Mouse (Mus musculus): ENCODE data around the gene Tas2r144.
A peak's percentile ranks its signal among the peaks of the same experiment; 100 is the strongest.

Gene Tas2r144

DNA sequence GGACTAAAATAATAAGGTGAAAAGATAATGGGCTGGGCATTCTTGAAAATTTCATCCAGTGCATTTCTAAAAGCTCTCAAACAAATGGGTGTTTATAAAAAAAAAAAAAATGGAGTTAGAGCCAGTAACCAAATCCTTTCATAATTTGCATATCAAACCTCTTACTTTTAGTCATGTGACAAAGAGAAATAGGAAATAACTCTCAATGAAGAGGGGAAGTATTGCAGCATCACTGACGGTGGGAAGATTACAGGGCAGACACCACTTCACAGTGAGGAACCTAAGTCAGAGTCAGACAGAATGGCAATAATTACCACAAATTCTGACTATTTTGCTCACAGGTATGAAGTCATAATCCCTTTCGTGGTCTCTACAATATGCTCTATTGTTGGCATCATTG is at the start of gene Tas2r144:
TSS of gene Tas2r144 (plus strand) at position 301 of the 400 bp plus-strand sequence.
- no peak for DNase-seq

DNA sequence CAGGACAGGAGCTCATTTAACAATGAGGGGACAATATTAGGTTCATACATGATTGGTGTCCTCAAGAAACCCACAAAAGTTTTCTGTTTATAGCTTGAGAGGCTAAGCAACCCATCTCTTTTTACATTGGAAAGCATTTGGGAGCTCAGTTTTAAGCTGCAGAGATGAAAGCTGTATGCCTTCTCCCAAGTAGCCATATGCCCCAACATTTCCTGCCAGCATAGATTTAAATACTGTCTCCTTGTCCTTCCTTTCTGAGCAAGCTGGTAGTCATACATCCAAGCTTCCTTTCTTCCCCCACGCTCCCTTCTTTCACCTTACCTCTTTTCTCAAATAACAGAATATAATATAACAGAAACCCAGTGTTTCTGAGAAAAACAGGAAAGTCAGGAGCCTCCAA is 32.7 kb upstream of the Tas2r144 start:
- DNase-seq: peak in 1 of 2 experiments; percentile 6

DNA sequence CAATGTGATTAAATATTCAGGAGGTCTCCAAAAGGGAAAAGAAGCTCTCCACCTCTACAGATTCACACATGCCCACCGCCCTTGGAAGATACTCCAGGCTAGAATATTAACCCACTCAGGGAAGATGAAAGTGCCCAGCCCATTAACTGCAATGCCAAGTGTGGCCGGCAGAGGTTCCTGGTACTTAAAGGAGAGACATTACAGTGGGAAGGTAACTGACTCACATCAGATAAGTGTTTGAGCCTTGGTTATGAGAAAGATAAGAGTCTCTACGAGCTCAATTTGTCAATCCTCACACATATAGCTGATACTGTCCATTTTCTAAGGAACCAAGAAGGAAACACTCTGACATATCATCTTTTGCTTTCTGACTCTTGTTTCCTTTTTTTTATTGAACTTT is 28.9 kb upstream of the Tas2r144 start:
- DNase-seq: no peak

DNA sequence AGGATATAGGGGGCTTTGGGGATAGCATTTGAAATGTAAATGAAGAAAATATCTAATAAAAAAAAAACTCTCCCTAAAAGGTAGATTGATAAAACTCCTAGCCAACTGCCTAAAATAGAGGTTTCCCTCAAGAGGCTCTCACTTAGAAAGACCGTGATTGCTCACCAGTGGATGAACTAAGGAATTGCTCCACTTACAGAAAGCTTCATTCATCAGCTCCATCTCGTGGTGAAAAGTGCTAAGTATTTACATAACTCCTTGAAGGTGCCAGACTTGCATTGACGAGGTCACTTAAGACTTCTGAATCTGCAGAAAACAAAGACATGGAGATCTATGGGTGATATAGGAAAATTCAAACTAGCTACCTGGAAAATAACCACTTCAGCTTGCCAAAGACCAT is 17.4 kb upstream of the Tas2r144 start:
- DNase-seq: peak; percentile 10 to 15

DNA sequence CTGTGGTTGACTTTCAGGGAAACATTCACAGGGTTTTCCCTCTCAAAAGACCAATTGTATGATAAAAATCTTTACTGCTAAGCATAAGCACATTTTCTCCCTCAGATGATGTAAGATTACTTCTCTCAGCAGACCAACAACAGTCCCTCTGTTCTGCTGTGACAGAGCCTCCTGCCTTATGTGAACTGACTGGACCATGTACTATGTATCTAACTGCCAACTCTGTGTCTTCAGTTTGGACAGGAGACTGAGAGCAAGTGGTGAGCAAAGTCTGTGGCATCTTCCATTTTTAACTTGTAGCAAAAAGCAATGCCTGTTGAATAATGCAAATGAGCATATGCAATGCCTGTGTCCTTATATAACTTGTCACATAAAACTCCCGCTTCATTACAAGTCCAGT is 15.6 kb upstream of the Tas2r144 start:
- no peak for DNase-seq

DNA sequence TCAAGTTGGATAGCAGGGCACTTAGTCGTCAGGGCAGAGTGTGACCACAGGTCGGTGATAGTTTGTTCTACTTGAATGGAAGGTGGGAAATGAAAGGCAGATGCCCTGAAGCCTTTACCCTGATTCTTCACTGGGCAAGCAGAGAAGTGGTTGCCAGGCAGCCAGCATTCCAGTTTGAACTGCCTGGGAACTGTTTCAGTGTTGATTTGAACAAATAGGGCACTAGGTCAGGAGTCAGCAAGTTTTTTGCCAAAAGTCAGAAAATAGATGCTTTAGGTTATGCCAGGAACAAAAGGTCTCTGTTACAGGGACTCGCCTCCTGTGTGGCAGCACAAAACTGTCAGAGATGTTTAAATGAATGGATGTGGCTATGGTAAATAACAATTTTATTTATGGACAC is 7.2 kb downstream of the Tas2r144 start:
- DNase-seq: peak in 1 of 2 experiments; percentile 6

DNA sequence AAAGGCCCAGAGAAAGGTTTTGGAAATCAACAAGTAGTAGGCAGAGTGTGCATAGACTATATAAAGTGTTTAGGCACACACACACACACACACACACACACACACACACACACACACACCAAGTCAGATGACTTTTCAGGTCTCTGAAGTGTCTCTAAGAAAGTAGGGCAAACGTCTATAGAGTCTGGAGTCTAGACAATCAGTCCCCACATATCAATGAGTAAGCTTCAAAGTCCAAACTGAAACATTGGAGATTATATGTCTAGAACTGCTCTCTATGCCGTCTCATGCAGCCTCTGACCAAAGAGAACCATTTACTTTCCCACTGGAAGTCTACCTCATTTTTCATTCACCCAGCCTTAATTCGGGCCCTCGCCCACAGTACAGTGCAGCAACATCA is 9.9 kb downstream of the Tas2r144 start:
- no peak for DNase-seq

DNA sequence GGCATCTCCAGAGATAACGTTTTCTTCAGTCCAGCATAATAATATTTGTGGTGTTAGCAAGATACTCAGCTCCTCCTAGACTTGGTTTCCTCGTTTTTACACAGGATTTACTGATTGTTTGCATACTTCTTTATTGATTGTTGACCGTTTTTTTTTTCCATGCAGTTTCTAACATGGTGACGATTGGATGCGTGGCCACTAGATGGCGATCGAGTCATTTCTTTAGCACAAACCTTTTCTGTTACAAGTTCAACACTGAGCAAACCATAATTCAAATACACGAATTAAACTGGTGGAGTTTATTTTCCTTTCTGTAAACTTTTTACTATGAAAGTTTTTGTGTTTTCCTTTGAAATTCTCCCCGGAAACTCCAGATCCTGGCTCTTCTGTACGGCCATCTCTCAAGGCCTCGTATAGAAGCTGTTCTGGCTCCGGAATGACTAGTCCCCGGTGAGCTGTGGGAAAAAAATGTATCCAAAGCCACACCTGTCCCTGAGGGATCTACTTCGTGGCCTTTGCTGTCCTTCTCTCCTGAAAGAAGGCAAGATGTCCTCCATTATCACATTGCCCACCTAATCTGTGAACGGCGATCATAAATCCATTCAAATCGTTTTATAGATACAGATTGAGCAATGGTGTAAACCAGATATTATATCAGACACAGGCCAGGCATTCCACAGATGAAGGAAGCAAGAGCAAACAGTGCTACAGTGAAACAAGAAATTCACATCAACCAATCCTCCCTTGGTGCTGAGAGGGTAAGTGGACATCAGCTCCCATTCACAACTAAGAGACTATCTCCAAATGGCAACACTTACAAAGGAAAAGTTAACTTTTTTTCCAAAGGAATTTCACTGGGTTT is 12.3 kb downstream of the Tas2r144 start:
- peak; percentile 80 to 84 for DNase-seq

DNA sequence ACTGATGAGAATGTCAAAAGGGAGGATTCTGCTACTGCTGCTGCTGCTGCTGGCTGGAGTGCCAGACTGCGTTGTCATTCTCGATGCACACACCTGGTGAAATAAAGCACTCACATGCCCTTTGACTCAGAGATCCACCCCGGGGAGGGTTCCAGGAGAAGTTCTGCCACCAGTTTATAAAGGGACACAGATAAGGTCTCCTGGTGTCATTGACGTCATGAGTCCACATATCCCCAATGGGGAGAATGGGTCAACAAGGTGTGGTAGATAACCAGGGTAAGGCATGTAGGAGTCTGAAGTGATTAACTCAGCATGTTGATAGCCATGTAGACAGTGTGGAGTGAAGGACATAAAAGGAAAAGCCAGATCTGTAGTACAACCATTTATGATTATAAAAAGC is 14.5 kb downstream of the Tas2r144 start:
- DNase-seq: no peak

DNA sequence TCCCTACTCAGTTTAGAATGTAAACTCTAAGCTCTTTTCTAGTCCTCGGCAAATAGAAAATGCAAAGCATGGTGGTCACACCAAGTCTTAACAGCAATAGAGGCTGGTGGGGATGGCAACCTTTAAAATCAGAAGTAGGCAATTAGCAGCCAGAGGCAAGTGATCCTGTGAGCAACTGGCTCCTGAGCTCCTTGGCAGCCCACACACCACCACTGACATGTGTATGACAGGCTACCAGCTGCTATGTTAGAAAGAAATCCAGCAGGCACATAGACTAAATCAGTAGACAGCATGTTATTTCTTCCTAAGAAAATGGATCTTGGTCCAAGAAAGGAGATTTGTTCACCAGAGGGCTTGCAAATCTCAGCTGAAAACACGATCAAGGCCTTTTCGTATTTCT is 16.1 kb downstream of the Tas2r144 start:
- DNase-seq: no peak

DNA sequence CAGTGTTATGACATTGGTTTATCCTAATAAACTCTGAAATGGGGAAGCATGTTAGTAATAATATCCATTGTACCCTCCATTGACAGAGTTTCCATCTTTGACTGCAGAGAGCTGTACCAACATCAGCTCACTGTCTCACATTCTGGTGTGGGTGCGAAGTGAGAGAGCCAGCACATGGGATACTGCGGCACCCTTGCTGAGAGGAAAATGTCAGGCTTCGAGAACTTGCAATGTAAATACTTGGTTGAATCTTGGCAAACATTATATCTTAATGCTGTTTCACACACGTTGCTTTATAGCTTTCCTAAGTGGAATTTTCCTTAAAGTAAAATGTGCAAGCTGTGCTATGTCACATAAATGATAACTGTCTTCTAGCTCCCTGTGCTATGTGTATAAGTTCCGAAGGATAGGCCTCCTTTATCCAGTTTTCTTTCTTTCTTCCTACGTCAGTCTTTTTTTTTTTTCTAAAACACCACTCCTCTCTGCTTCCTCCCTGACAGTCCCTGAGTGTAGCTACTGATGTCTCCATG is 22.2 kb downstream of the Tas2r144 start:
- no peak for DNase-seq

DNA sequence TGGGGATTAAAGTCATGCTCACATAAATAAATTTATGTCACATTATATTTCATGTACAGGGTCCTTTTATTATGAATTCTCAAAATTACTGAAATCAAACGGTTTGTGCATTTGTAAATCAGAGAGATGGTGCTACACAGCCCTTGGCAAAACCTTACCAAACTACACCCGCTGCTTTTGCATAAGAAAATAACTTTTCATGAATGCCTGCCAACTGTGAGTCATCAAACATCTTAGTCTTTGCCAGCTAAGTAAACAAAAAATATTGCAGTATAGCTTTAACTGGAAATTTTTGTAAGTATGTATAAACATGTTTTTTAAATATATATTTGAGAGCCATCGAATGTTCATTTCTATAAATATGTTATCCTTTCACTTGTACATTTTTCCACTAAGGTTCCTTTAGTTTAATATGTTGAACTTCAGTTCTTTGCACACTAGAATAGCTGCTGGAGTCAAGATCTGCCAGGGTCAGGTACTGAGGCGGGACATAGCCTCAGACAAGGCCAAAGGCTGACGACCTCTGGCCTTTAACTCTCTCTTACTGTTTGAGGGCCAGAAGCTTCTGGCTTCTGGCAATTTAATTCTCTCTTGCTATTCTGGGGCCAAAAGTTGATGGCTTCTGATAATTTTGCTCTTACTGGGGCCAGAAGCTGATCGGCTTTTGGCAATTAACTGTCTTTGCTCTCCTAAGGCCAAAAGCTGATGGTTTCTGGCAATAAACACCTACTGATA is 26.4 kb downstream of the Tas2r144 start:
- no peak for DNase-seq

DNA sequence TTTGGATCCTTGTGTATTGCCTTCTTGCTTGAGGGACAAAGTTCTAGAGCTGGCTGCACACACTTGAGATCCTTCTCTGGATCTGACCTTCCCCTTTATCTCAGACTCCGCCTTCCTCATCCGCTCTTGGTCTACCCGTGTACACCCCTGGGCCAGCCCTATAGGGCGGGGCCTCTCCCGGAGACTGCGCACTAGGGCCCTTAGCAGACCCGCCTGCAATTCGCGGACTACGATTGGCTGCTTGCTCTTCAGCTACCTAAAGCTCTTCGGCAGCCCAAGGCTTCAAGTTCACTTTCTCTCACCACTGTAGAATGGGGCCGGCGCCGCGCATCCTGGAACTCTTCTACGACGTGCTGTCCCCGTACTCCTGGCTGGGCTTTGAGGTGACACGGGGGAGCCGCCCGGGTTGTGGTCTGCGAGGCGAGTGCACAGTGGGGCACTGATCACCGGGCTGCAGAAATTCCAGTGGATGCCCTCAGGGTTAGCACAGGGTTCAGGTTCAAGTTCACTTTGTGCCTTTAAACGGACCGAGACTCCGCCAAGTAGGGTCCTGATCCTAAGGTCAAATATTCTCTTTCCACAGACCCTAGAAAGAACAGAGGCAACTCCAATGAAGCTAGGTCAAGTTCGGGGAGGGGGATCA is 30.7 kb downstream of the Tas2r144 start, which contains the start of gene Gstk1:
TSS of gene Gstk1 (plus strand) at position 225 of the 643 bp plus-strand sequence.
- DNase-seq: peak; percentile 77 to 78

DNA sequence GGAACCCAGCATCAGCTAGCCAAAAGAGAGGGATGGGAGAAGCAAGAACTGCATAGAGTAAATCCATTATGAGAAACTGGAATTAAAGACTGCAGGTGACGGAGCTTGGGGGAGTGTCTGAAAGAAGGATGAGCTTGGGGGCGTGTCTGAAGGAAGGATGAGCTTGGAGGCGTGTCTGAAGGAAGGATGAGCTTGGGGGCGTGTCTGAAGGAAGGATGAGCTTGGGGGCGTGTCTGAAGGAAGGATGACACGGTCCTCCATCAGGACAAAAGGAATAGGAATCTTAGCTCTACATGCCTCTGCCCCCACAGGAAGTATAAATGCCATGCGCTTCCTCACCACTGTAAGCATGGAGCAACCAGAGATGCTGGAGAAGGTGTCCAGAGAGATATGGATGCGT is 32.0 kb downstream of the Tas2r144 start:
- peak in 1 of 2 experiments; percentile 8 for DNase-seq

DNA sequence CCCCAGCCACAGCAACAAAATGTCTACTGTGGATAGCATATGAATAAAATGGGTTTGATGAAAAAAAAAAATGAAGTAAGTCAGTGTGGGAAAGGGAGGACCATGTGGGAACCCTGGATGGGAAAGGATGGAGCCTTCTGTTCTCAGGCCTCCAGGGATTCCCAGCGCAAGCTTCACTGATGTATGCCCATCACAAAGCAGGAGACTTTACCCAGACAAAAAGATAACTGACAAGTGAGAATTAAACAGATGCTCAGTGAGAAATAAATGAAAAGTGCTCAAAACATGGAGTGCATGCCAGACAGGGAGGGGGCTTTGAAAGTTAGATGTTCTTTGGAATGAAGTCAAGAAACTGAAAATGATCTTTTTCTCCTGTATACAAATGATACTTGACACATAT is 32.9 kb downstream of the Tas2r144 start:
- no peak for DNase-seq

DNA sequence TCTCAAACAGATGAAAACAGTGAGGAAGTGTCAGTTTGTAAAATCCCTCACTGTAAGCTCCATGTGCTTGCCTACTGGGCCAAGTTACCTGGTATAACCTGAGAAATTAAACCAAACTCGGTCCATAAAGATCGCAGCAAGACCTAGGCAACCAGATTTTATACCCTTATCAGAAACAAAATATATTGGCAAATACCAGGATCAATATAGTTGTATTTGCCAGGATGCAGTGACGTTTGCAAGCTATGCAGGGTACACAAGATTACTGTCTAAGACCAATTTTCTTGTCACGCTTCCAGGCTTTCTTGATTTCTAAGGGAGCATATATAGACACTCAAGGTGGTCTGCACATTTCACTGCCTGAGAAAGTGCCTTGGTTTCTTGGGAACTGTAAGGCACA is 36.7 kb downstream of the Tas2r144 start:
- no peak for DNase-seq

DNA sequence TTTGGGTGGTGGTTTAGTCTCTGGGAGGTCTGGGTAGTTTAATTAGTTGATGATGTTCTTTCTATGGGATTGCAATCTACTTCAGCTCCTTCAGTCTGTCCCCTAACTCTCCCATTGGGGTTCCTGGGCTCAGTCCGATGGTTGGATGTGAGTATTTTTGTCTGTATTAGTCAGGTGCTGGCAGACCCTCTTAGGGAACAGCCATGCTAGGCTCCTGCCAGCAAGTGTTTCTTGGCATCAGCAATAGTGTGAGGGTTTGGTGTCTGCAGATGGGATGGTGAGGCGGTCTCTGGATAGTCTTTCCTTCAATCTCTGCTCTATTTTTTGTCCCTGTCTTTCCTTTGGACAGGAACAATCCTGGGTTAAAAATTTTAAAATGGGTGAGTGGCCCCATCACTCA is 38.0 kb downstream of the Tas2r144 start:
- peak; percentile 25 to 38 for DNase-seq

DNA sequence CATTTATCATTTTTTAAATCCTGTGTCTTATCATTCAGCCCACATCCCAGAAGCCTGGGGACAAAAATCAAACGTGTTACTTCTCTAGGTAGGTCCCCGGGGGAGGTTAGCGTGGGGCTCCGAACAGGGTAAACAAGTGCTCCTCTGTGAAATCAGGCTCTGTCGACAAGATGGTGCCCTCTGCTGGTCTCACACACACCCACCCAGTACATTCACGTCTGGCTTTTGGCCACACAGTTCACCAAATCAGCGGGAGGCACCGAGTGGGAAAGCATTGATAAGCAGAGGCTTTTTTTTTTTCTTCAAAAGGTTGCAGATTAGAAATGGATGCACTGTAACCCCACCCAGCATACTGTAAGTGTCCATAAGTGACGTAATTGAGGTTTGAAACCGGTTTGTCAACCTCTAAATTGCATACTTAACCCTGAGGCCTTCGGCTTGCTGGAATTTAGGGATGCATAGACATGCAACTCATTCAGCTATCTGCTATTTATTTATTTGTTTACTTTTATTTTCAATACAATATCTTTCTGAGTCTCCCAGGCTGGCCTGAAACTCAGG is 42.3 kb downstream of the Tas2r144 start:
- DNase-seq: peak; percentile 59 to 73

DNA sequence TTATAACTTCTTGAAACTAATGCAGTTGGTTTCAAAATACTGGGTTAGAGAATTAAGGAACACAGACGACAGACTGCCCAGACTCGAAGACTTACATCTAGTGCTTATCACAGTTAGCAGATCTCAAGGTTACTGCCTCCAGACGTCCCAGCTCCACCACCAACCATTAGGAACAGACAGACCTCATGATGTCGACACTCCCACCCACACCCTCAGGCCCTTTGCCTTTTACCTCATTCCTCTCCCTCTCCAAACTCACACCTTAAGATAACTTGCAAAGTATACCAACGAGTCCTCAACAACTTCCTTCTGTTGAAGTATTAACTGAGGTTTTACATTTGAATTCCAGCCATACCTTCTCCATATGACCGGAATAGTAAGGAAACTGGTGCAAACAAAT is 45.3 kb downstream of the Tas2r144 start:
- no peak for DNase-seq

DNA sequence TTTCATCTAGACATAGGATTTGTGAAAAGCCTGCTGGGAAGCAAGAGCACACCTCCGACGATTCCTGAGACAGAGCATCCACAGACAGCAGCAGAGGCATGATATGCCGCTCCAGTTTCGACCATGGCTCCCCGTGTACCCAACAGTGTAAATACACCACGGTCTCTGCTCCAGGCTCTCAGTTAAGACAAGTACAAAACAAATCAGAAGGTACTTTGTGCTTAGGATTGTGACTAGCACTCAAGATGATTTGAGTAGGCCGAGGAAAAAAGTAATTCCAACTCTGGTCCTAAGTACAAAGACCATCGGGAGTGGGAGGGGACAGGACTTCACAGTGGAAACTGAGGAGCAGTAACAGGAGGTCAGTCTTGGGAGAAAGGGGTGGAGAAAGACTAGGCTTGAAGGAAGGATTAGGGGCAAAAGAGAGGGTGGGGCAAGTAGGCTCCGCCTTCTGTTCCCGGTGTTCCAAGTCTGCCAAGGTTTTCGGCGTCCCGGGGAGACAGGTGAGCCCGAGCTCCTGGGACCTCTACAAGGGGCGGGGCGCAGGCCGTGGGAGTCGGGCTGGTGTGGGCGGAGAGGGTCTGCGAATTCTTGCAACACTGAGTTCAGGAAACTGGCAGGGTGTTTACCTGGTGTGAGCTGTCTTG is 46.5 kb downstream of the Tas2r144 start, which contains the start of gene Tmem139:
TSS of gene Tmem139 (plus strand) at position 447 of the 647 bp plus-strand sequence.
- no peak for DNase-seq

DNA sequence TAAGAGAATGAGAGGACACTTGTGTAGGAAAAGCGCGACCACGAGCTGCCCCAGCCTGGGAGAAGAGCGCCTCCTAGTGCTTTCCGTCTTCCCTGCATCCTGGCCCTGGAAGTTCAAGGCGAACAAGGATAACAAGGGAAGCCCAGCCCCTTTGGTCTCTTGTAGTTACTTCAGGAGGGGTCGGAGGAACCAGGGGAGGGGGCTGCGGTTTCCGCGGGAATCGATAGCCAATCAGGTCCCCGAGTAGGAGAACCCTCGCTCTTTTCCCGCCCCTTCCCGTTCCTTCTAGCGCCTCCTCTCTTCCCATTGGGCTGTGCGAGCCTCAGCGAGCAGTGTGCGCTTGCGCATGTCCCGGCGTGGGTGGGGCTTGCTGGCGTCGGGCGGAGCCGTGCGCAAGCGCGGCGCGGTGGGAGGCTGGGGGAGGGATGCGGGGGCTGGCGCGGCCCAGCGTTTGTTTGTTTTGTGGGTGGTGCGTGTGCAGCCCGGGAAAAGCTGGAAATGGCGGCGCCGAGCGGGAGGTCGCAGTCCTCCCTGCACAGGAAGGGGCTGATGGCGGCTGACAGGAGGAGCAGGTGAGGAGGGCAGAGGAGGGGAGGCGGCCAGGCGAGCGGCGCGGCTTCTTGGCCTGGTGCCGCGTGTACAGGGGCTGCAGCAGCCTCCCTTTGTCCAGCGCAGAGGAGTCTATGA is 49.6 kb downstream of the Tas2r144 start, which contains the start of gene Casp2:
TSS of gene Casp2 (plus strand) at position 360 of the 687 bp plus-strand sequence.
- peak; percentile 99 for DNase-seq

Measured in cerebellum, postnatal 14 days (tissue).